Mouse (Mus musculus): Measurements from ENCODE around the gene Tube1.
"Not testable (repeated sequence)": the region's sequence is repeated elsewhere in the genome, so short reads cannot be mapped to it uniquely, and the experiment has no call there.

DNA sequence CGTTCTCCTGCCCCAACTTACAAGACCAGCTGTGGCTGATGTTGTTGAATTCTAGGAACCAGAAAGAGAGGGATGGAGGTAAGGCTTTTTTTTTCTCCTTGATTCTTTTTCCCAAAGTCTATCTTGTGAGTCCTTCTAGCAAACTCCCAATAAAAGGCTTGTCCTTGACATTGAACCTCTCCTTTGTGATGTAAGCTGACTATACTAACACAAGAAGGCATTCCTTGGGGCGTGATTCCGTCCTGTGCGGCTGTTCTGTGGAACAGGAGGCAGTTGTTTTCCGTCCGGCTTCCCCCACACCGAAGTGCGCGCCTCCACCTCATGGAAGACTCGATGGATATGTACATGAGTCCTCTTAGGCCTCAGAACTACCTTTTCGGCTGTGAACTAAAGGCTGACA lies 64.4 kb downstream of the Tube1 start:
- TF ChIP-seq EP300 (optimal IDR thresholded peaks at IDR 0.05); CTCF (IDR thresholded peaks at IDR 0.05; ENCODE audit: low read depth): not testable (repeated sequence)
